Mouse (Mus musculus) adrenal gland (tissue): Measurements from ENCODE around the gene Pecr.
"Not testable (repeated sequence)": the region's sequence is repeated elsewhere in the genome, so short reads cannot be mapped to it uniquely, and the experiment has no call there.

ENCODE experiments used
- intact Hi-C: fragments of 180-260 bp; cut with DNase I; formaldehyde crosslinking; loops from one replicate; pipeline ENCODE4 v1.15.1; 2025

Gene Pecr

GRCm38 (mm10) chr1:72237007-72237775, 46.9 kb downstream of the Pecr start:
- intact Hi-C loops: no loop called here

- intact Hi-C loops: not testable (repeated sequence)
Measured at GRCm38 (mm10) chr1:72236363-72237006, 47.6 kb downstream of the Pecr start.

- intact Hi-C loops: not testable (repeated sequence)
Measured at GRCm38 (mm10) chr1:72232592-72232991, 51.5 kb downstream of the Pecr start.

GRCm38 (mm10) chr1:72228974-72229373, 55.1 kb downstream of the Pecr start:
- intact Hi-C loops: no loop called here

- intact Hi-C loops: no loop called here
Measured at GRCm38 (mm10) chr1:72227546-72227945, 56.6 kb downstream of the Pecr start.

GRCm38 (mm10) chr1:72226887-72227481, 57.1 kb downstream of the Pecr start:
- intact Hi-C loops: no loop called here

- intact Hi-C loops: no loop called here
Measured at GRCm38 (mm10) chr1:72226172-72226886, 57.8 kb downstream of the Pecr start.

- intact Hi-C loops: not testable (repeated sequence)
Measured at GRCm38 (mm10) chr1:72225720-72226171, 58.4 kb downstream of the Pecr start.

GRCm38 (mm10) chr1:72225054-72225718, 58.9 kb downstream of the Pecr start:
- intact Hi-C loops: no loop called here

GRCm38 (mm10) chr1:72220008-72220407, 64.1 kb downstream of the Pecr start:
- intact Hi-C loops: no loop called here

- intact Hi-C loops: no loop called here
Measured at GRCm38 (mm10) chr1:72219116-72219515, 65.0 kb downstream of the Pecr start.

GRCm38 (mm10) chr1:72218626-72219025, 65.5 kb downstream of the Pecr start:
- intact Hi-C loops: no loop called here

- intact Hi-C loops: no loop called here
Measured at GRCm38 (mm10) chr1:72216761-72217160, 67.4 kb downstream of the Pecr start.

GRCm38 (mm10) chr1:72215174-72215573, 68.9 kb downstream of the Pecr start:
- intact Hi-C loops: no loop called here

GRCm38 (mm10) chr1:72214470-72214961, 69.6 kb downstream of the Pecr start:
- intact Hi-C loops: no loop called here

GRCm38 (mm10) chr1:72213954-72214353, 70.2 kb downstream of the Pecr start:
- intact Hi-C loops: no loop called here

GRCm38 (mm10) chr1:72211701-72212699, 72.1 kb downstream of the Pecr start, which contains the start of gene Mreg:
TSS of gene Mreg (minus strand) at chr1:72212307.
- intact Hi-C loops: no loop called here

- intact Hi-C loops: no loop called here
Measured at GRCm38 (mm10) chr1:72210803-72211679, 73.1 kb downstream of the Pecr start.
